Comparison of ENCODE assay signal across 21 mouse cellular contexts in genomic region chrX:167597639-167598217, GRCm38 (mm10).
"Had no signal": no experiment of that assay in that cellular context is flagged by ENCODE, and none has a peak within 500 bp of the region (broad histone marks: within the 10 kb centered on the region; RNA-seq: fewer than 3 reads in every experiment).

No protein-coding gene starts in this region.

- DNase-seq: kidney, adult 9 months; kidney, postnatal 14 days; kidney, postnatal 4 days; layer of hippocampus, adult 9-11 months; liver, postnatal 0 days; lung, embryonic 14.5 days; retina, postnatal 1 day; right cerebral cortex, postnatal 25 days; spleen, adult 18-20 months; thymus, adult 18-20 months; thymus, postnatal 14 days; thymus, postnatal 4 days had no signal

- H3K4me2 ChIP-seq: lung, embryonic 14.5 days; midbrain, embryonic 12.5 days; midbrain, embryonic 15.5 days; neural tube, embryonic 13.5 days; stomach, embryonic 15.5 days had no signal

- H3K36me3 ChIP-seq: midbrain, embryonic 12.5 days; midbrain, embryonic 15.5 days; neural tube, embryonic 13.5 days; stomach, embryonic 15.5 days had no signal

- ATAC-seq: liver, postnatal 0 days; lung, postnatal 0 days; midbrain, embryonic 15.5 days had no signal

- H3K9ac ChIP-seq: liver, embryonic 14.5 days; liver, postnatal 0 days; lung, embryonic 14.5 days; midbrain, embryonic 12.5 days; midbrain, embryonic 15.5 days; neural tube, embryonic 13.5 days; stomach, embryonic 15.5 days had no signal

- H3K4me1 ChIP-seq: midbrain, embryonic 12.5 days; midbrain, embryonic 15.5 days; neural tube, embryonic 13.5 days; stomach, embryonic 15.5 days had no signal

- H3K9me3 ChIP-seq: midbrain, embryonic 12.5 days; midbrain, embryonic 15.5 days; neural tube, embryonic 13.5 days; stomach, embryonic 15.5 days had no signal

- H3K27ac ChIP-seq: layer of hippocampus, adult 2 months; liver, embryonic 14.5 days; macrophage; midbrain, embryonic 12.5 days; midbrain, embryonic 15.5 days; neural tube, embryonic 13.5 days; stomach, embryonic 15.5 days had no signal

- H3K4me3 ChIP-seq: layer of hippocampus, adult 2 months; midbrain, embryonic 12.5 days; midbrain, embryonic 15.5 days; myocyte; neural tube, embryonic 13.5 days; stomach, embryonic 15.5 days had no signal

- H3K27me3 ChIP-seq: midbrain, embryonic 15.5 days; stomach, embryonic 15.5 days had no signal
